Mouse (Mus musculus): Measurements from ENCODE around the gene Nsd1. TPM values are rescaled to one million over a fixed set of nuclear protein-coding genes. Genes with fewer than 3 reads are reported as not detected.
"Not testable (repeated sequence)": the region's sequence is repeated elsewhere in the genome, so short reads cannot be mapped to it uniquely, and the experiment has no call there.

Nsd1 gene
- polyA plus RNA-seq, 1 experiment from 2014 or later = 51.0 TPM

GRCm38 (mm10) chr13:55177903-55178496 is 31.6 kb upstream of the Nsd1 start:
- Histone ChIP-seq H3K36me3 (no peaks in the 10 kb centered on the region), H3K4me3 (no peak overlapping the region), H3K27me3 (ENCODE audit: insufficient read depth, poor library complexity, severe bottlenecking) (0 out of 2 replicates have a peak, but pooled peaks cover 5% of the 10 kb centered on the region), H3K9me3 (no peaks in the 10 kb centered on the region), H3K4me1 (peaks cover 6% of the 10 kb centered on the region; the same call in 1 of the 2 replicates), H3K27ac (no peak overlapping the region)
- DNase-seq (ENCODE audit: low spot score) = no peak
- WGBS = 66% methylated on average over 4 of the region's 4 CpGs

- H3K36me3 ChIP-seq = no peaks in the 10 kb centered on the region
- no peak for DNase-seq (ENCODE audit: low spot score)
- H3K27ac ChIP-seq = no peak overlapping the region
- H3K4me3 ChIP-seq = no peak overlapping the region
- peaks cover 6% of the 10 kb centered on the region; the same call in 1 of the 2 replicates for H3K4me1 ChIP-seq
- 0 out of 2 replicates have a peak, but pooled peaks cover 5% of the 10 kb centered on the region for H3K27me3 ChIP-seq (ENCODE audit: insufficient read depth, poor library complexity, severe bottlenecking)
- 28% methylated on average over 2 of the region's 2 CpGs for WGBS
- no peaks in the 10 kb centered on the region for H3K9me3 ChIP-seq
These were observed 31.0 kb upstream of the Nsd1 start for GRCm38 (mm10) chr13:55178556-55178955.

DNA sequence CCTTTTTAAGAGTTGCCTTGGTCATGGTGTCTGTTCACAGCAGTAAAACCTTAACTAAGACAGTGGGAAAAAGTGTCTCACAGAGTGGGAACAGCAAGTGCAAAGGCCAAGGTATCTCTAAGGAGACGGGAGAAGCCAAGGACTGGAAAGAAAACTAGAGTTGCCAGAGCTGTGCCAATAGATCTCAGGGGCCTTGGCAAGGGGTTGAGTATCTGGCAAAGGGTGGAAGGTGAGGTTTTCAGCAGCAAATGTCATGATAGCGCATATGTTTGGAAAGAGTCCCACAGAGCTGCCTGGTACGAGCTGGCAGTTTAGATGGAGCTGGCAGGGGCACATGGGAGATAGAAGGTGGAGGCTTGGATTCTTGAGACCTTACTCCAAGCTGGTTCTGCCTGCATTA is 30.0 kb upstream of the Nsd1 start:
- Histone ChIP-seq H3K27ac (no peak overlapping the region), H3K36me3 (no peaks in the 10 kb centered on the region), H3K4me3 (no peak overlapping the region), H3K4me1 (peaks cover 6% of the 10 kb centered on the region; the same call in 1 of the 2 replicates), H3K27me3 (ENCODE audit: insufficient read depth, poor library complexity, severe bottlenecking) (no peaks in the 10 kb centered on the region), H3K9me3 (no peaks in the 10 kb centered on the region)
- WGBS = 87% methylated on average over 3 of the region's 3 CpGs
- DNase-seq (ENCODE audit: low spot score) = no peak

- Histone ChIP-seq H3K4me1 (0 out of 2 replicates have a peak, but pooled peaks cover 6% of the 10 kb centered on the region), H3K9me3 (no peaks in the 10 kb centered on the region), H3K27ac (no peak overlapping the region), H3K36me3 (no peaks in the 10 kb centered on the region), H3K27me3 (ENCODE audit: insufficient read depth, poor library complexity, severe bottlenecking) (no peaks in the 10 kb centered on the region), H3K4me3 (peak overlapping the region; percentile 59)
- WGBS = 61% methylated on average over 2 of the region's 2 CpGs
- no peak for DNase-seq (ENCODE audit: low spot score)
These were observed 27.8 kb upstream of the Nsd1 start for GRCm38 (mm10) chr13:55181786-55182172.

- no peaks in the 10 kb centered on the region for H3K9me3 ChIP-seq
- H3K36me3 ChIP-seq = no peaks in the 10 kb centered on the region
- no peaks in the 10 kb centered on the region for H3K27me3 ChIP-seq (ENCODE audit: insufficient read depth, poor library complexity, severe bottlenecking)
- H3K27ac ChIP-seq = peak overlapping the region; percentile 86
- peak; percentile 93 for DNase-seq (ENCODE audit: low spot score)
- H3K4me1 ChIP-seq = 0 out of 2 replicates have a peak, but pooled peaks cover 6% of the 10 kb centered on the region
- H3K4me3 ChIP-seq = peak overlapping the region; percentile 59
- WGBS = 4% methylated on average over 23 of the region's 23 CpGs
These were observed 27.2 kb upstream of the Nsd1 start for GRCm38 (mm10) chr13:55182173-55182894.

- DNase-seq (ENCODE audit: low spot score) = no peak
- H3K4me3 ChIP-seq = no peak overlapping the region
- H3K27me3 ChIP-seq (ENCODE audit: insufficient read depth, poor library complexity, severe bottlenecking) = no peaks in the 10 kb centered on the region
- WGBS = 76% methylated on average over 6 of the region's 6 CpGs
- no peaks in the 10 kb centered on the region for H3K9me3 ChIP-seq
- no peak overlapping the region for H3K27ac ChIP-seq
- H3K4me1 ChIP-seq = 0 out of 2 replicates have a peak, but pooled peaks cover 6% of the 10 kb centered on the region
- H3K36me3 ChIP-seq = no peaks in the 10 kb centered on the region
These were observed 26.2 kb upstream of the Nsd1 start for GRCm38 (mm10) chr13:55183382-55183781.

GRCm38 (mm10) chr13:55187062-55187461 is 22.5 kb upstream of the Nsd1 start:
- H3K27ac ChIP-seq; H3K27me3 ChIP-seq (ENCODE audit: insufficient read depth, poor library complexity, severe bottlenecking); H3K36me3 ChIP-seq; H3K9me3 ChIP-seq; H3K4me3 ChIP-seq; DNase-seq (ENCODE audit: low spot score): not testable (repeated sequence)
- H3K4me1 ChIP-seq = peaks cover 21% of the 10 kb centered on the region
- WGBS = 33% methylated on average over 4 of the region's 9 CpGs

- no peaks in the 10 kb centered on the region for H3K36me3 ChIP-seq
- WGBS = 4% methylated on average over 12 of the region's 12 CpGs
- peak overlapping the region; percentile 92 for H3K27ac ChIP-seq
- H3K27me3 ChIP-seq (ENCODE audit: insufficient read depth, poor library complexity, severe bottlenecking) = no peaks in the 10 kb centered on the region
- H3K9me3 ChIP-seq = no peaks in the 10 kb centered on the region
- H3K4me1 ChIP-seq = peaks cover 16% of the 10 kb centered on the region
- peak overlapping the region; percentile 59 for H3K4me3 ChIP-seq
- DNase-seq (ENCODE audit: low spot score) = peak; percentile 79
These were observed 20.0 kb upstream of the Nsd1 start for GRCm38 (mm10) chr13:55189531-55190107.

DNA sequence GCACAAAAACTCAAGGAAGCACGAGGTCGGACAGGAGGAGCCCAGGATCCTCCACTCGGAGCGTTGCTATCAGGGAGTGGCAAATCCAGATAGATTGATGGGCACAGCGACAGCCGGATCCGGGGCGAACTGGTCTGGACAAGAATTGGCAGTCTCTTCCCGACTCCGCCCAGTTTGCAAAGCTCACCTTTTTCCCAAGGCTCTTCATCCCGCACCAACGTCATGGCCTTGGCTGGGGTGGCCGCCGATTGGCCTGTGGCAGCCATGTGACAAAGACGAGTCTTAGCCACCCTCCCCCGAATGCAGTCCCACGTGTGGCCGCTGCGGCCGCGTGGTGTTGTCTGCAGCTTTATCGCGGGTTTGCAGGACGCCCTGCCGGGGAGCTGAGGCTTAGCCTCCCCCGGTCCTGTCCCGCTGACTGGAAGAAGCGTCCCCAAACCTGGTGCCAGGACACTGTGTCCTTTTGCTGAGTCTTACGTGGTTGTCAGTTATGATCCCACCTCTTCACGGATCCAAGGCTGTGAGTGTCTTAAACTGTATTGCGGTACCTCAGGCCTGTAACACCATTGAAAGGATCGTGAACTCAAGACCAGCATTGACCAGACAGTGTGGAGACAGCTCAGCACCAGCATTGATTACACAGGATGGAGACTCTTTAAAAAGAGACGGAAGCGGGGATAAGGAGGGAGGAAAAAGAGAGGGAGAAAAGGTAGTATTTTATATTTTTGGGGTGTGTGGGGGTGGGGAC is 19.3 kb upstream of the Nsd1 start:
- WGBS = 2% methylated on average over 34 of the region's 34 CpGs
- DNase-seq (ENCODE audit: low spot score) = peak; percentile 98
- H3K36me3 ChIP-seq = no peaks in the 10 kb centered on the region
- peak overlapping the region; percentile 59 for H3K4me3 ChIP-seq
- H3K27me3 ChIP-seq (ENCODE audit: insufficient read depth, poor library complexity, severe bottlenecking) = no peaks in the 10 kb centered on the region
- H3K27ac ChIP-seq = peak overlapping the region; percentile 92
- peaks cover 16% of the 10 kb centered on the region for H3K4me1 ChIP-seq
- H3K9me3 ChIP-seq = no peaks in the 10 kb centered on the region

- Histone ChIP-seq H3K27me3 (ENCODE audit: insufficient read depth, poor library complexity, severe bottlenecking) (no peaks in the 10 kb centered on the region), H3K36me3 (no peaks in the 10 kb centered on the region), H3K9me3 (no peaks in the 10 kb centered on the region), H3K4me1 (peaks cover 16% of the 10 kb centered on the region), H3K27ac (no peak overlapping the region), H3K4me3 (no peak overlapping the region)
- DNase-seq (ENCODE audit: low spot score) = no peak
- WGBS = 82% methylated on average over 5 of the region's 5 CpGs
These were observed 18.0 kb upstream of the Nsd1 start for GRCm38 (mm10) chr13:55191535-55191934.

DNA sequence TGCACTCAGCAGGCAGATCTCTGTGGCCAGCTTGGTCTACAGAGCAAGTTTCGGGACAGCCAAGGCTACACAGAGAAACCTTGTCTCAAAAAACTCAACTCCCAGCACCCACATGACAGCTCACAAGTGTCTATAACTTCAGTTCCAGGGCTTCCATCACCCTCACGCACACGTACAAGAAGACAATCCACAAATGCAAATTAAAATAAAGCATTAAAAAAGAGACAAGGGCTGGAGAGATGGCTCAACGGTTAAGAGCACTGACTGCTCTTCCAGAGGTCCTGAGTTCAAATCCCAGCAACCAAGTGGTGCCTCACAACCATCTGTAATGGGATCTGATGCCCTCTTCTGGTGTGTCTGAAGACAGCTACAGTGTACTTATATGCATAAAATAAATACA is 6.8 kb upstream of the Nsd1 start:
- H3K9me3 ChIP-seq; DNase-seq (ENCODE audit: low spot score); H3K36me3 ChIP-seq; H3K27ac ChIP-seq; H3K4me1 ChIP-seq; H3K27me3 ChIP-seq (ENCODE audit: insufficient read depth, poor library complexity, severe bottlenecking); H3K4me3 ChIP-seq: not testable (repeated sequence)
- WGBS = 81% methylated on average over 4 of the region's 4 CpGs

DNA sequence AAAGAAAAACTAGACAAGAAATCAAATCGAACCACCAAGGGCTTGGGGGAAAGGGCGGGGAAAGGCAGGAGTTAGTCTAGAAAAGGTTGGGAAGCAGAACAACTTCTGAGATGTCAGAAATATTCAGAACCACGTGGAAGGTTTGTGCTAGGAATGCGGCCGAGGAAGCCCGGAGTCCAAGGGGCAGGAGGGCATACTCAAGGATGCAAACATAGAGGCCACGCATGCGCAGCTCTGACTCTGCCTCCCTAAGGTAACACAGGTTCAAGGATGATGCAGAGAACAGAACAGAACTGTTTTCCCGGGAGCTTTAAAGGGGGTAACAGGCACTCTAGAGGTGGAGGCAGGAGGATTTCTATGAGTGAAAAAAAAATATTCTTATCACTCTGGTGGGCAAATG is 5.8 kb upstream of the Nsd1 start:
- Histone ChIP-seq H3K4me3 (no peak overlapping the region), H3K4me1 (no peaks in the 10 kb centered on the region), H3K9me3 (no peaks in the 10 kb centered on the region), H3K36me3 (no peaks in the 10 kb centered on the region), H3K27me3 (ENCODE audit: insufficient read depth, poor library complexity, severe bottlenecking) (no peaks in the 10 kb centered on the region), H3K27ac (no peak overlapping the region)
- DNase-seq (ENCODE audit: low spot score) = no peak
- WGBS = 81% methylated on average over 9 of the region's 9 CpGs

Data from heart, embryonic 10.5 days (tissue).